Mouse (Mus musculus) C2C12 (cell line): Measurements from ENCODE around the gene Alox5. TPM values are rescaled to one million over a fixed set of nuclear protein-coding genes. Genes with fewer than 3 reads are reported as not detected.
"Not testable (repeated sequence)": the region's sequence is repeated elsewhere in the genome, so short reads cannot be mapped to it uniquely, and the experiment has no call there.

Experiments used
- H3K27me3 ChIP-seq: one replicate; pipeline ENCODE4 v1.6.1; 2011; ENCODE audit not compliant: control insufficient read depth, insufficient read depth, insufficient read length
- H3K36me3 ChIP-seq: one replicate; pipeline ENCODE4 v1.6.1; 2011; ENCODE audit not compliant: control insufficient read depth, insufficient read depth
- H3K4me3 ChIP-seq: one replicate; pipeline ENCODE4 v1.5.1; 2011; ENCODE audit warnings: mild to moderate bottlenecking, control low read depth; ENCODE audit not compliant: poor library complexity, insufficient read depth, severe bottlenecking
- H3K79me2 ChIP-seq: one replicate; pipeline ENCODE4 v1.6.1; 2011; ENCODE audit not compliant: control insufficient read depth, insufficient read depth
- H3K79me3 ChIP-seq: one replicate; pipeline ENCODE4 v1.6.1; 2011; ENCODE audit warnings: low read depth, control low read depth
- H3ac ChIP-seq: one replicate; pipeline ENCODE3; 2011; ENCODE audit warnings: low read depth; ENCODE audit not compliant: control insufficient read depth, insufficient read length
- CEBPB ChIP-seq: IDR thresholded peaks from one replicate; pipeline ENCODE4 v1.6.1; 2011; ENCODE audit warnings: low read depth, mild to moderate bottlenecking, control low read depth, moderate library complexity
- CTCF ChIP-seq: IDR thresholded peaks from one replicate; pipeline ENCODE4 v1.5.1; 2011; ENCODE audit not compliant: control insufficient read depth, insufficient read depth, insufficient read length
- FOSL1 ChIP-seq: IDR thresholded peaks from one replicate; pipeline ENCODE4 v1.8.0; 2011; ENCODE audit warnings: mild to moderate bottlenecking, low read length; ENCODE audit not compliant: poor library complexity, insufficient read depth, severe bottlenecking
- MAX ChIP-seq: IDR thresholded peaks from one replicate; pipeline ENCODE4 v1.6.1; 2011; ENCODE audit warnings: mild to moderate bottlenecking, control low read depth
- MYOD1 ChIP-seq: IDR thresholded peaks from one replicate; pipeline ENCODE4 v1.6.1; 2011; ENCODE audit warnings: low read depth; ENCODE audit not compliant: control insufficient read depth, insufficient read length
- MYOG ChIP-seq: IDR thresholded peaks from one replicate; pipeline ENCODE4 v1.6.1; 2011; ENCODE audit not compliant: control insufficient read depth, insufficient read length; ENCODE audit errors: extremely low read depth
- USF1 ChIP-seq: IDR thresholded peaks from one replicate; pipeline ENCODE4 v1.6.1; 2011; ENCODE audit warnings: low read depth, mild to moderate bottlenecking, control low read depth, moderate library complexity
- long read RNA-seq, 2 experiments: library from polyadenylated mRNA; unstranded; transcript quantifications; one replicate each; pipeline ENCODE4 v2.0.0; 2019 to 2020
- polyA plus RNA-seq: library from polyadenylated mRNA; unstranded; fragments of >200 nt; fragmentation: generic; extraction: Trizol; gene quantifications from one replicate; pipeline ENCODE4 v1.2.1, GENCODE M21; 2012; ENCODE audit warnings: missing spikeins

Gene Alox5
- 7.1 TPM for polyA plus RNA-seq
- long read RNA-seq, experiment 1, transcript Alox5-201 (14 exons, 2,821 nt) = major isoform, 27 of 36 reads
- long read RNA-seq, experiment 1, partial matches to known transcripts = 6 of 36 reads
- long read RNA-seq, experiment 1, other reads (novel, unspliced or antisense) = 3 of 36 reads
- long read RNA-seq, experiment 2, transcript Alox5-201 (14 exons, 2,821 nt) = major isoform, 28 of 42 reads
- long read RNA-seq, experiment 2, partial matches to known transcripts = 5 of 42 reads
- long read RNA-seq, experiment 2, other reads (novel, unspliced or antisense) = 9 of 42 reads

DNA sequence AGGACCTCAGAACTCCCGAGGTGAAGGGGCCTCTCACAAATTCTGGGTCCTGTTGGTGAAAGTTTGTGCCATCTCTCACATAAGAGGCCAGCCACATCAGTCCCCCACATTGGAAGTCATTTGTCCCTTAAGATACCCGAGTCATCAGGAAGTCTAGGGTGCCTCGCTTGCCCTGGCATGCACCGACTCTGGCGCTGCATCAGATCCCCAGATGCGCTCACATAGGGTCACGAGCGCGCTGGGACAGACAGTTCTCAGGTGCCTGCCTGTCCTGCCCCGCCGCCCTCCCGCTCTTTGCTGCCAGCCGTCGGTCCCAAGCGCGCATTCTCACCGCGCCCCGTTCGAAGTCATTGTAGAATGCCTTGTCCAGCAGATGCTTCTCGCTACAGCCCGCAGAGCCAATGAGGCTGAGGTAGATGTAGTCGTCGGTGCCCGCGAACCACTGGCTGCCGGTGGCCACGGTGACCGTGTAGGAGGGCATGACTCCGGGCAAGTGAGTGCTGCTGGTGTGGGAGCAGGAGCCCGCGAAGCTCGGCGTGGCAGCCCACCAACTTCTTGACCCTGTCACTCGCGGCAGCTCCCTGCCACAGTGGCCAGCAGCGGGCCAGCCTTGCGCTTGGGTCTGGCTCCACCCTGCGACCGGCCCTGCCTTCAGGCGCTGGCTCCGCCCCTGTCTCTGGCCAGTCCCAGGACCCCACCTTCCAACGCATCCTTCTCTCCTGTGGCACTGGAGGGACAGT is at the start of gene Alox5:
Gene Alox5 (minus strand): TSS at position 635 of the 740 bp plus-strand sequence.
- Histone ChIP-seq H3K27me3 (no peaks in the 10 kb centered on the region), H3ac (peak within 1 kb of the TSS; percentile 66), H3K79me2 (no peaks in the 10 kb centered on the region), H3K36me3 (no peaks in the 10 kb centered on the region), H3K4me3 (no peak within 1 kb of the TSS), H3K79me3 (no peaks in the 10 kb centered on the region)
- no peak for TF ChIP-seq CEBPB
- no peak for TF ChIP-seq CTCF
- no peak for TF ChIP-seq MYOG
- TF ChIP-seq MAX = no peak
- TF ChIP-seq MYOD1 = no peak
- TF ChIP-seq USF1 = no peak
- no peak for TF ChIP-seq FOSL1

DNA sequence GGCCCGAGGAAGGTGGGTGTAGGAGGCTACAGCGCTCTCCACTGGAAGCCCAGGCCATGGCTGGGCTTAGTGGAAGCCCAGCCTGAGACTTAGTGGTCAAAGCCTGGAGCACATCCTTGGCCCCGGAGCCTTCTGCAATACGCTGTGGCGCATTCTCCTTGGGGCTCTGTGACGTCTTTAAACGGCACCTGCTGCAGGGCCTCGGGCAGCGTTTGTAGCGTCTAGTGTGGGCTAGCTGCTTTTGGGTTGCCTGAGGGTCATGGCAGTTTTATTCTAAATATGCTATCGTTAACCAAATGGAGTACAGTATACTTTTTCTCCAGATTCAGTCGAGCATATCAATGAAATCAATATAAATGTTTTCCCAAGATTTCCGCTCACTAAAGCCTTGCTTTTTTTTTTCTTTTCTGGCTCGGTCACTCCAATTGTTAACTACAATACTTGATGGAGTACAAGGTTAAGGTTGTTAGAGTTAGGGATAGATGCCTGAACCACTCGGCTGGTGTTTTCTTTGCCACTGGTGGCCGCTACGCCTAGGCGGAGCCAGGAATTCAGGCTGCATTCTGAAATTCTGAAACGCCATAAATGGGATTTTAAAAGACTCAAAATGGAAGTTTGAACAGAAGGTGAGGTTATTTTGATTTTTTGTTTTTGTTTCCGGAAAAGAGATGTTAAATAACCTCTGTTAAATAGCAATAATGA is 45.5 kb upstream of the Alox5 start, which contains the start of gene Olfr212:
Gene Olfr212 (plus strand): TSS at position 215 of the 702 bp plus-strand sequence.
- not testable (repeated sequence) for H3ac ChIP-seq, H3K79me2 ChIP-seq, H3K4me3 ChIP-seq, H3K27me3 ChIP-seq, H3K36me3 ChIP-seq, H3K79me3 ChIP-seq

DNA sequence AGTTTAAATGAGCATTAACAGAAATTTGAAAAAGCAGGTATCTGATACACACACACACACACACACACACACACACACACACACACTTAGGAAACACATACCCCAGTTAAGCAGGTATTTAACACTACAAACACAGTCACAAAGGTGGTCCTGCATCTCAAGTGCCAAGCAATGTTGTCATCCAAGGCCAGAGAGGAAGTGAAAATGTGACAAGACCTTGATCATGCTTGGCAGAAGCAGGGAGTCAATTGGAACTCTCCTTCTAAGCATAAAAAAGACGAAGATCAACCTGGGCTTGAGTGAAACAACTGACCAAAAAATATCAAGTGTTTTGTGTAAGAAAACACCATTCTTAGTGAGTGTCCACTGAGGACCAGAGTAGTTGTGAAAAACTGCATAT is 35.0 kb upstream of the Alox5 start:
- Histone ChIP-seq H3K79me3 (no peaks in the 10 kb centered on the region), H3K27me3 (no peaks in the 10 kb centered on the region), H3K79me2 (no peaks in the 10 kb centered on the region), H3K36me3 (no peaks in the 10 kb centered on the region), H3ac (no peak overlapping the region), H3K4me3 (no peak overlapping the region)
- TF ChIP-seq CEBPB (no peak), MYOG (no peak), USF1 (no peak), MYOD1 (no peak), FOSL1 (no peak), CTCF (no peak), MAX (no peak)

DNA sequence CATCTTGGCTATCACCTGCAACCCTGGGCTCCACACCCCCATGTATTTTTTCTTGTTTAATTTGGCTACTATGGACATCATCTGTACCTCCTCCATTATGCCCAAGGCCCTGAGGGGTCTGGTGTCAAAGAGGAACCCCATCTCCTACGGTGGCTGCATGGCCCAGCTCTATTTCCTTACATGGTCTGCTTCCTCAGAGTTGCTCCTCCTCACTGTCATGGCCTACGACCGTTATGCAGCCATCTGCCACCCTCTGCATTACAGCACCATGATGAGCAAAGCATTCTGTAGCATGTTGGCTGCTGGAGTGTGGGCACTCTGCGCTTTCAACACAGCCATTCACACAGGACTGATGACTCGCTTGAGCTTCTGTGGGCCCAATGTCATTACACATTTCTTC is 32.8 kb upstream of the Alox5 start:
- Histone ChIP-seq H3K36me3 (no peaks in the 10 kb centered on the region), H3ac (no peak overlapping the region), H3K27me3 (no peaks in the 10 kb centered on the region), H3K4me3 (no peak overlapping the region), H3K79me2 (no peaks in the 10 kb centered on the region), H3K79me3 (no peaks in the 10 kb centered on the region)
- TF ChIP-seq FOSL1 (no peak), CEBPB (no peak), CTCF (no peak), MAX (no peak), MYOG (no peak)

DNA sequence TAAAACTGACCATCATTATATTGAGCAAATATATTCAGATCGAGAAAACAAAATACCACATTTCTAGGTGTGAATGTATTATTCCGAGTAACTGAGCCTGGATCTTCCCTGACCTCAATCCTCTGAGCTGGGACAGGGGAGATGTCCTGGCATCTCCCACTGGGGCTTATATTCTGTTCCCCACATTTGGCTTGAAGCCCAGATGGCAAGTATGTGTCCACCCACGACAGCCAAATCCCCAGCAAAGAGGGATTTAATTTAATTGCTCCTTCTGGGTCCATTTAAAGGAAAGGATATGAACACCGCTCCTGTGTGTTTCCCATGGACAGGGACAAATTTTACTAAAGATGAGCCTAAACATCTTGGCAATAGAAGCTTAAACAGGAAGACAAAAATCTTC is 27.8 kb upstream of the Alox5 start, which contains the start of gene Olfr211:
Gene Olfr211 (plus strand): TSS at position 301 of the 400 bp plus-strand sequence.
- no peak within 1 kb of the TSS for H3K4me3 ChIP-seq
- no peaks in the 10 kb centered on the region for H3K36me3 ChIP-seq
- H3K79me2 ChIP-seq = no peaks in the 10 kb centered on the region
- H3ac ChIP-seq = no peak within 1 kb of the TSS
- H3K79me3 ChIP-seq = no peaks in the 10 kb centered on the region
- H3K27me3 ChIP-seq = no peaks in the 10 kb centered on the region
- TF ChIP-seq CTCF (no peak), MYOG (no peak), MAX (no peak), USF1 (no peak), CEBPB (no peak), MYOD1 (no peak), FOSL1 (no peak)
